In the genomic region with DNA sequence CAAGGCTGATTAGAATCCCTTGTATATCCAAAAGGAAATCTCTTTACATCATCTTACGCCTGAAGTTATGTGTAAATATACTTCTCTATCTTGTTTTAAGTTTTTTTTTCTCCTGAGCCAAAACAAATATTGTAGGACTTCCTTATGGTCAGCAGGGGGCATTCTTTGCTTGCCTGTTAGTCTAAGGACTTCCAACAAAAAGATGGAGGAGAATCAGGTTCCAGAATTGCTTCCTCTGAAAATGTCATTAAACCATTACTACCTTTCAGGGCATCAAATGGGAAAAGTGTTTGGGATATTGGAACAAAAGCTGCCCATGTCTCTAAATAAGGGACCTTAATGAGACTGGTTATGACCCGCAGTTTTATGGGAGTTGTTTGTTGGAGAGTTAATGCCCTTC, we compare ENCODE assay signal across 7 mouse cellular contexts. TPM values are rescaled to one million over a fixed set of nuclear protein-coding genes. Genes with fewer than 3 reads are reported as not detected.
DNase-seq lines count a peak whose midpoint lies in the region; ATAC-seq and TF ChIP-seq lines count a peak whose summit lies in the region.

No protein-coding gene starts in this region.

- no peaks in the 10 kb centered on the region for H3K27me3 ChIP-seq in hindbrain, postnatal 0 days (ENCODE audit: insufficient read depth, low read length)
- H3K27me3 ChIP-seq in hindbrain, embryonic 13.5 days = no peaks in the 10 kb centered on the region
- H3K27me3 ChIP-seq in E14TG2a.4 (ENCODE audit: insufficient read depth, low read length) = no peaks in the 10 kb centered on the region

- ATAC-seq in hindbrain, postnatal 0 days = no peak
- ATAC-seq in hindbrain, embryonic 13.5 days (ENCODE audit: low FRiP score) = no peak

- WGBS in hindbrain, postnatal 0 days = 81% methylated on average over 2 of the region's 2 CpGs
- WGBS in hindbrain, embryonic 13.5 days = 71% methylated on average over 2 of the region's 2 CpGs

- peaks cover 31% of the 10 kb centered on the region for H3K36me3 ChIP-seq in hindbrain, postnatal 0 days (ENCODE audit: insufficient read depth, low read length)
- H3K36me3 ChIP-seq in hindbrain, embryonic 13.5 days = peaks cover 68% of the 10 kb centered on the region
- peaks cover 97% of the 10 kb centered on the region for H3K36me3 ChIP-seq in E14TG2a.4 (ENCODE audit: insufficient read depth, low read length)

- peak; percentile 69 for DNase-seq in hindbrain, postnatal 0 days (ENCODE audit: low spot score)
- peak; percentile 50 for DNase-seq in adipocyte (ENCODE audit: low spot score)
- DNase-seq in lung, postnatal 14 days = peak; percentile 24
- DNase-seq in ovary, postnatal 36 days (ENCODE audit: low spot score) = no peak
- no peak for DNase-seq in gastrocnemius, postnatal 14 days

- H3K4me2 ChIP-seq in hindbrain, postnatal 0 days (ENCODE audit: low read depth, low read length) = no peak overlapping the region
- H3K4me2 ChIP-seq in hindbrain, embryonic 13.5 days = no peak overlapping the region

- no peak overlapping the region for H3K27ac ChIP-seq in hindbrain, postnatal 0 days
- no peak overlapping the region for H3K27ac ChIP-seq in hindbrain, embryonic 13.5 days

- no peak overlapping the region for H3K4me3 ChIP-seq in hindbrain, postnatal 0 days (ENCODE audit: low read length)
- no peak overlapping the region for H3K4me3 ChIP-seq in hindbrain, embryonic 13.5 days
- no peak overlapping the region for H3K4me3 ChIP-seq in E14TG2a.4 (replicated peaks; ENCODE audit: low read length)

- no peaks in the 10 kb centered on the region for H3K9me3 ChIP-seq in hindbrain, postnatal 0 days (ENCODE audit: low read length)
- H3K9me3 ChIP-seq in hindbrain, embryonic 13.5 days = no peaks in the 10 kb centered on the region
- H3K9me3 ChIP-seq in E14TG2a.4 (ENCODE audit: low read length) = no peaks in the 10 kb centered on the region

- no peaks in the 10 kb centered on the region for H3K4me1 ChIP-seq in hindbrain, postnatal 0 days (ENCODE audit: insufficient read depth, low read length)
- H3K4me1 ChIP-seq in hindbrain, embryonic 13.5 days (replicated peaks) = no peaks in the 10 kb centered on the region
- H3K4me1 ChIP-seq in E14TG2a.4 (replicated peaks; ENCODE audit: low read depth, low read length) = peaks cover 38% of the 10 kb centered on the region

- H3K9ac ChIP-seq in hindbrain, postnatal 0 days (replicated peaks; ENCODE audit: low read length) = no peak overlapping the region
- H3K9ac ChIP-seq in hindbrain, embryonic 13.5 days = no peak overlapping the region

- TF ChIP-seq CTCF in hindbrain, postnatal 0 days (IDR thresholded peaks at IDR 0.05; ENCODE audit: low read depth) = peak; percentile 62
- peak; percentile 67 for TF ChIP-seq CTCF in E14TG2a.4 (conservative IDR thresholded peaks at IDR 0.05; ENCODE audit: low read length)

- intact Hi-C loops in gastrocnemius, postnatal 14 days (cut with DNase I; ENCODE audit: low total_unique reads) = loop anchor here (5.0 to 10.0 kb wide), 2 partner anchors 47 to 109 kb away; partner anchors contain the start of gene Gdf11

RNA-seq across cellular contexts. Expression of gene Ormdl2, which starts 24.1 kb away (rescaled TPM):
- 12.0 and 23.1 TPM in 2 replicates for total RNA-seq in hindbrain, postnatal 0 days (2014; rRNA removed)
- polyA plus RNA-seq in hindbrain, postnatal 0 days (2015; fragmentation: Nextera tagmentation; extraction: Ambion mirVana) = 23.8 and 24.8 TPM in 2 replicates
- 30.2 and 34.4 TPM in 2 replicates for polyA plus RNA-seq in hindbrain, embryonic 13.5 days (2015; fragmentation: Nextera tagmentation; extraction: Ambion mirVana)
- total RNA-seq in gastrocnemius, postnatal 14 days (2021) = 1 to 10 TPM; 5.8 to 6.3 TPM

RNA-seq across cellular contexts. Expression of gene Sarnp, which starts 28.4 kb away (rescaled TPM):
- 19.4 and 24.3 TPM in 2 replicates for total RNA-seq in hindbrain, postnatal 0 days (2014; rRNA removed)
- polyA plus RNA-seq in hindbrain, postnatal 0 days (2015; fragmentation: Nextera tagmentation; extraction: Ambion mirVana) = 126 and 143 TPM in 2 replicates
- 185 and 190 TPM in 2 replicates for polyA plus RNA-seq in hindbrain, embryonic 13.5 days (2015; fragmentation: Nextera tagmentation; extraction: Ambion mirVana)
- total RNA-seq in gastrocnemius, postnatal 14 days (2021) = 10 to 100 TPM; 33.3 to 36.3 TPM

RNA-seq across cellular contexts. Expression of gene Tmem198b, which starts 41.3 kb away (rescaled TPM):
- total RNA-seq in hindbrain, postnatal 0 days (2014; rRNA removed) = 26.5 and 27.3 TPM in 2 replicates
- 18.8 and 18.9 TPM in 2 replicates for polyA plus RNA-seq in hindbrain, postnatal 0 days (2015; fragmentation: Nextera tagmentation; extraction: Ambion mirVana)
- 17.9 and 18.8 TPM in 2 replicates for polyA plus RNA-seq in hindbrain, embryonic 13.5 days (2015; fragmentation: Nextera tagmentation; extraction: Ambion mirVana)
- 1 to 10 TPM; 6.4 to 7.4 TPM for total RNA-seq in gastrocnemius, postnatal 14 days (2021)

RNA-seq across cellular contexts. Expression of gene Dnajc14, which starts 41.7 kb away (rescaled TPM):
- 28.6 and 30.9 TPM in 2 replicates for total RNA-seq in hindbrain, postnatal 0 days (2014; rRNA removed)
- polyA plus RNA-seq in hindbrain, postnatal 0 days (2015; fragmentation: Nextera tagmentation; extraction: Ambion mirVana) = 32.7 and 37.0 TPM in 2 replicates
- 57.5 and 59.5 TPM in 2 replicates for polyA plus RNA-seq in hindbrain, embryonic 13.5 days (2015; fragmentation: Nextera tagmentation; extraction: Ambion mirVana)
- 10 to 100 TPM; 23.3 to 24.5 TPM for total RNA-seq in gastrocnemius, postnatal 14 days (2021)

RNA-seq across cellular contexts. Expression of gene Gdf11, which starts 46.0 kb away (rescaled TPM):
- total RNA-seq in hindbrain, postnatal 0 days (2014; rRNA removed) = 15.9 and 18.8 TPM in 2 replicates
- 6.7 and 7.6 TPM in 2 replicates for polyA plus RNA-seq in hindbrain, postnatal 0 days (2015; fragmentation: Nextera tagmentation; extraction: Ambion mirVana)
- 10.2 and 10.3 TPM in 2 replicates for polyA plus RNA-seq in hindbrain, embryonic 13.5 days (2015; fragmentation: Nextera tagmentation; extraction: Ambion mirVana)
- 1 to 10 TPM; 6.7 to 7.1 TPM for total RNA-seq in gastrocnemius, postnatal 14 days (2021)

Comparison
In these comparisons a context has a peak if more than half of its experiments do, and no peak if none do; other contexts are left out.
1. DNase-seq: peak in hindbrain, postnatal 0 days (single experiment), adipocyte (single experiment) and lung, postnatal 14 days (single experiment); none in ovary, postnatal 36 days (single experiment) and gastrocnemius, postnatal 14 days (single experiment).